Mouse (Mus musculus): ENCODE data around the gene Sec1. TPM values are rescaled to one million over a fixed set of nuclear protein-coding genes. Genes with fewer than 3 reads are reported as not detected.

Sec1 gene
- total and polyA plus RNA-seq, 3 experiments = 0.16 to 0.25 (median 0.16) TPM

DNA sequence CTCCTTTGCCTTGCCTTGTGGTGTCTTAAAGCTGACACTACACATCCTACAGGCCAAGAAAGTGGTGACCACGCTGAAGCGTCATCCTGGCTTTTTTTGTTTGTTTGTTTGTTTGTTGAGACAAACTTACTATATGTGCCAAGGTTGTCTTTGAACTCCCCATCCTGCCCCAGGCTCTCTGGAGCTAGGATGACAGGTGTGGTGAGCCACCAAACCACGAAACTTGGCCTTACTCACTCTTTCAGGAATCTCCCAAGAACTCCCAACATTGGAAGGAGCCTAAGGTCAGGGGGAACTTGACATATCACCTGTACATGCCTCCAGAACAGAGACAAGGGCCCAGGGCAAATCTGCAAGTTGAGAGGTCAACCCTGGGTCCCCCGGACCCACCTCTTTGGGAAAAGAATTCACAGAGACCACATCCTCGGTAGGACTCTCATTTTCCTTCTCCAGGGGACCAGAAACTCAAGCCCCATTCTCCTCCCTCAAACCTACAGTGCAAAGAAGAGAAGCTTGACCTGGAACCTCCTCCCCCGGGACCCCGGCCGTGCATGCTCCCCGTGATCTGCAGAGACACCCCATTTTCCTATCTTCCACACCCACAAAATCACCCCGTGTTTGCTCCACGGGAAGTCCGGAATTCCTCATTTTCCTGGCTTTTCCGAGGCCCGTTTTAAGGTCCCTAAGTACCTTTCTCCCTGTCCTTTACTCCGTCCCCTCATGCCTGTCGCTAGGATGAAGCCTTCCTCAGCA lies 51.5 kb downstream of the Sec1 start:
- no peak for DNase-seq
- intact Hi-C loops (cut with DNase I) = loop anchor here (5.0 kb wide), 1 partner anchor 40 kb away; the partner anchor contains the start of gene Ntn5
- 60% methylated on average over 16 of the region's 16 CpGs for WGBS
- no peaks in the 10 kb centered on the region; the same call in none of the 2 replicates for H3K36me3 ChIP-seq (ENCODE audit: control insufficient read depth, insufficient read depth, low read length)
- H3K79me2 ChIP-seq (replicated peaks; ENCODE audit: control insufficient read depth, insufficient read depth, low read length) = no peaks in the 10 kb centered on the region
- H3K4me1 ChIP-seq (ENCODE audit: control insufficient read depth, insufficient read depth, low read length) = peaks cover 19% of the 10 kb centered on the region
- peak overlapping the region; percentile 59 for H3K9ac ChIP-seq (ENCODE audit: low read depth, low read length)
- TF ChIP-seq CTCF (IDR thresholded peaks at IDR 0.05) = no peak
- no peak for TF ChIP-seq POLR2A (IDR thresholded peaks at IDR 0.05; ENCODE audit: insufficient read depth, low read depth, low read length)
- TF ChIP-seq EP300 (IDR thresholded peaks at IDR 0.05; ENCODE audit: insufficient read depth, low read depth, low read length) = no peak
- H3K27me3 ChIP-seq (ENCODE audit: control insufficient read depth, insufficient read depth, low read length) = no peaks in the 10 kb centered on the region
- H3K4me3 ChIP-seq = peak overlapping the region; percentile 1; the same call in 1 of the 2 replicates
- H3K27ac ChIP-seq = peak overlapping the region; percentile 63

DNA sequence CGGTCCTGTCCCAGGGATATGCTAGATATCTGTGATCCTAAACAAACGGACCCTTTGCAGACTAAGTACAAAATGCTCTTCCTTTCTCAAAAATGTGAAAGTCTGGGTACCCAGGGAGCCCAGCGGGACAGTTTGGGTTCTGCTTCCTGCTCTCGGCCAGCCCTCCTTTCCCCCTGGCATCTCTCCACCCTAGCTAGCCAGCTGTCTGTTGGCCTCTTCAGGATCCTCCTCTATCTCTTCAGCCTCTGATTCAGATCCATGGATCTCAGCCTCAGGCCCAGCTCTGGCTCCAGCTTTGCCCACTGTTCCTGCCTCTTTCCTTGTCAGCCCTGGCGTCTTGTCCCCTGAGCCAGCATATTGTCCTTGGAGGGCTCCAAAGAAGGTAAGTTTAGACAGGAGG lies 52.1 kb downstream of the Sec1 start:
- peaks cover 19% of the 10 kb centered on the region for H3K4me1 ChIP-seq (ENCODE audit: control insufficient read depth, insufficient read depth, low read length)
- 14% methylated on average over 5 of the region's 5 CpGs for WGBS

DNA sequence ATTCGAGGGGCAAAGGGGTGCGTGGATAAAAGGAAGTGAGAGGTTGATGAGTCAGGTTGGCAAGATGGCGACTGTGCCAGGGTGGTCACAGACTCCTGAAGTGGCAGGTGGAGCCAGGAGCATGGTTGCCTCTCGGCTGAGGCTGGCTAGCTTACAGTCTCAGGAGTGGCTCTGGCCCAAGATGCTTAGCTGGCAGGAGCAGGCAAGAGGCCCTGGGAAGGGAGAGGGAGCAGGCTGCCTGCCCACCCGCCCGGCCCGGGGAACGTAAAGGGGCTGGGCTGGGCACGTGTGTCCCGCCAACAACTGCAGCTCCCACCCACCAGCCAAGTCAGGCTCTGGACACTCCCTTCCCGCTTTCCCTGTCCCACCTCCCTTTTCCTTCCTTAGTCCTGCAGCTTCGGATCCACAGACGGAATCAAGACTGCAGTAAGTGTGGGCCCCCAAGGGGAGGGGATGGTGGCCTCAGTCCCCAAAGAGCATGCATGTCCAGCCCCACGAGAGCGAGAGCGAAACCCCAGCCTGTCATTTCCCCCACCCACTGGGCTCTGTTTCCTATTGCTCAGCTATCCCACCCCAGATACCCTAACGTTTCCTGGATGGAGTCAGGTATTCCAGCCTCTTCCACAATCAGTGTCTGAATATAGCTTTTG lies 52.7 kb downstream of the Sec1 start:
- H3K27me3 ChIP-seq (ENCODE audit: control insufficient read depth, insufficient read depth, low read length) = no peaks in the 10 kb centered on the region
- WGBS = 15% methylated on average over 17 of the region's 17 CpGs
- intact Hi-C loops (cut with DNase I) = loop anchor here (5.0 kb wide), 1 partner anchor 41 kb away; the partner anchor contains the start of gene Ntn5
- H3K36me3 ChIP-seq (ENCODE audit: control insufficient read depth, insufficient read depth, low read length) = no peaks in the 10 kb centered on the region; the same call in none of the 2 replicates
- peak overlapping the region; percentile 63 for H3K27ac ChIP-seq
- peaks cover 19% of the 10 kb centered on the region for H3K4me1 ChIP-seq (ENCODE audit: control insufficient read depth, insufficient read depth, low read length)
- no peaks in the 10 kb centered on the region for H3K79me2 ChIP-seq (replicated peaks; ENCODE audit: control insufficient read depth, insufficient read depth, low read length)
- DNase-seq = peak; percentile 68 to 72
- H3K9ac ChIP-seq (ENCODE audit: low read depth, low read length) = peak overlapping the region; percentile 32
- peak overlapping the region; percentile 39 for H3K4me3 ChIP-seq
- no peak for TF ChIP-seq CTCF (IDR thresholded peaks at IDR 0.05)
- peak; percentile 79 for TF ChIP-seq EP300 (IDR thresholded peaks at IDR 0.05; ENCODE audit: insufficient read depth, low read depth, low read length)
- peak; percentile 80 for TF ChIP-seq POLR2A (IDR thresholded peaks at IDR 0.05; ENCODE audit: insufficient read depth, low read depth, low read length)

More for the DNA sequence above, 52.1 kb downstream of the Sec1 start:
- TF ChIP-seq EP300 (IDR thresholded peaks at IDR 0.05; ENCODE audit: insufficient read depth, low read depth, low read length) (no peak), CTCF (IDR thresholded peaks at IDR 0.05) (no peak), POLR2A (IDR thresholded peaks at IDR 0.05; ENCODE audit: insufficient read depth, low read depth, low read length) (no peak)
- no peaks in the 10 kb centered on the region for H3K79me2 ChIP-seq (replicated peaks; ENCODE audit: control insufficient read depth, insufficient read depth, low read length)
- no peaks in the 10 kb centered on the region for H3K27me3 ChIP-seq (ENCODE audit: control insufficient read depth, insufficient read depth, low read length)
- H3K9ac ChIP-seq (ENCODE audit: low read depth, low read length) = peak overlapping the region; percentile 32
- intact Hi-C loops (cut with DNase I) = loop anchor here (5.0 kb wide), 1 partner anchor 40 kb away; the partner anchor contains the start of gene Ntn5
- peak overlapping the region; percentile 63 for H3K27ac ChIP-seq
- peak overlapping the region; percentile 39 for H3K4me3 ChIP-seq
- H3K36me3 ChIP-seq (ENCODE audit: control insufficient read depth, insufficient read depth, low read length) = no peaks in the 10 kb centered on the region; the same call in none of the 2 replicates
- DNase-seq = peak in 1 of 2 experiments; percentile 31

DNA sequence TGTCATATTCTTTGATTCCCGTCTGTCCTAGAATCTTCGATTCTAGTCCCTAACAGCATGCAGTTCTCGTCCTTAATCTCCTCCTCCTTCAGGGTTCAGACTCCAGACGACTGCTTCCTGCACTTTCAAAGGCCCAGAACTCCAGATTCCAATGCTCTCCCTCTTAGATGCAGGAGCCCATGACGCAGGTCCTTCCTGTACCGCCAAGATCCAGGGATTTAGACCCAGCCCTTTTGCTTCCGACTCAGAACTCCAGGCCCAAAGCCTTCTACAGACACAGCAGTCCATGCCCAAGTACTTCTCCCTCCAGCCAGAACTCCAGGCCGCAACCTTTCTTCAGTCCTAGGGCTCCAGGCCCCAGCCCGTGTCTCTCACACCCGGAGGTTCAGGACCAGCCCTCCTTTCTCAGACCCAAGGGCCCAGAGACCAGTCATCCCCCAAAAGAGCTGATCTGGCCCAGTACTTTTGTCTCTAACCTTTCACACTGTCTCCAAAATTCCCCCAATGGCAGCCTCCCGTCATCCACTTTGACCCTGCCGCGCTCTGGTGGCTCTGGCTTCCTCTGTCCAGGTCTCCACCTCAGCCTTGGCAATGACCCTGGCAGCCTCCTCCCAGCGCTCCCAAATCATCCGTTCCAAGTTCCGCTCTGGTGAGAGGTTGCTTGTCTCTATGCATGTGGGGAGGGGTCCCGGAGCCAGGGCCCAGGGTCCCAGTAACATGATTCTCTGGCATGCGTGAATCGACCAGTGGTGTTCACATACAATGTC lies 53.8 kb downstream of the Sec1 start:
- Histone ChIP-seq H3K27ac (peak overlapping the region; percentile 63), H3K4me1 (ENCODE audit: control insufficient read depth, insufficient read depth, low read length) (peaks cover 22% of the 10 kb centered on the region), H3K9ac (ENCODE audit: low read depth, low read length) (no peak overlapping the region), H3K4me3 (no peak overlapping the region; the same call in 1 of the 2 replicates), H3K36me3 (ENCODE audit: control insufficient read depth, insufficient read depth, low read length) (peaks cover 9% of the 10 kb centered on the region), H3K79me2 (replicated peaks; ENCODE audit: control insufficient read depth, insufficient read depth, low read length) (no peaks in the 10 kb centered on the region), H3K27me3 (ENCODE audit: control insufficient read depth, insufficient read depth, low read length) (no peaks in the 10 kb centered on the region)
- WGBS = 59% methylated on average over 19 of the region's 19 CpGs
- intact Hi-C loops (cut with DNase I) = loop anchor here (1.0 to 5.0 kb wide), 2 partner anchors 13 to 42 kb away; partner anchors contain the start of genes Ntn5 and Rasip1
- DNase-seq = peak in 1 of 2 experiments; percentile 39
- TF ChIP-seq POLR2A (IDR thresholded peaks at IDR 0.05; ENCODE audit: insufficient read depth, low read depth, low read length) = no peak
- TF ChIP-seq CTCF (IDR thresholded peaks at IDR 0.05) = no peak
- TF ChIP-seq EP300 (IDR thresholded peaks at IDR 0.05; ENCODE audit: insufficient read depth, low read depth, low read length) = no peak

DNA sequence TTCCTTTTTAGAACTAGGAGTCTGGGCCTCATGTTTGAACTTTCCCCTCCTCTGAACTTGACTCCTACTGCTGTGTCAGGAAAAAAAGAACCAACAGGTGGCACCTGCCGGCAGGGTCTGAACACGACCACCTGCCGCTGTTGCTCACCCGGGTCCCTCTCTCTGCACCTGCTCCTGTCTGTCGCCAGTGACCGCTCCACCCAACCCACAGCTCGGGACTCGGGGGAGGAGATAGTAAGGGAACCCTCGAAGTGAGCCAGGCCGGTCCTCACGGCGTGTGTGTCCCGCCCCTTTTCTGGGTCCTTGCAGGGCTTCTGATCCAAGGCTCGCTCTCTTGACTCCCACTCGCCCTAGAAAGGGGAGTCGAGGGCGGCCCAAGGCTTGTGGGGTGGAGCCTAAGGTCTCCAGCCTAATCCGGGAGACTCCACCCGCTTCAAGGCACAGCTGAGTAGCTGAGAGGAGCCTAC lies 54.6 kb downstream of the Sec1 start, which contains the start of gene Mamstr:
Gene Mamstr, plus strand, starts transcription at position 417 of the 467 bp plus-strand sequence.
- Histone ChIP-seq H3K36me3 (ENCODE audit: control insufficient read depth, insufficient read depth, low read length) (peaks cover 9% of the 10 kb centered on the region), H3K27me3 (ENCODE audit: control insufficient read depth, insufficient read depth, low read length) (no peaks in the 10 kb centered on the region), H3K9ac (ENCODE audit: low read depth, low read length) (no peak within 1 kb of the TSS), H3K4me1 (ENCODE audit: control insufficient read depth, insufficient read depth, low read length) (peaks cover 26% of the 10 kb centered on the region), H3K79me2 (replicated peaks; ENCODE audit: control insufficient read depth, insufficient read depth, low read length) (no peaks in the 10 kb centered on the region), H3K27ac (peak within 1 kb of the TSS; percentile 63), H3K4me3 (no peak within 1 kb of the TSS; the same call in 1 of the 2 replicates)
- intact Hi-C loops (cut with DNase I) = loop anchor here (1.0 to 5.0 kb wide), 2 partner anchors 12 to 43 kb away; partner anchors contain the start of genes Ntn5 and Rasip1
- TF ChIP-seq POLR2A (IDR thresholded peaks at IDR 0.05; ENCODE audit: insufficient read depth, low read depth, low read length) = no peak
- no peak for TF ChIP-seq CTCF (IDR thresholded peaks at IDR 0.05)
- TF ChIP-seq EP300 (IDR thresholded peaks at IDR 0.05; ENCODE audit: insufficient read depth, low read depth, low read length) = no peak
- DNase-seq = no peak
- 54% methylated on average over 19 of the region's 19 CpGs for WGBS

All from heart, adult 2 months (tissue).